Comparison of ENCODE assay signal across 18 mouse cellular contexts in the genomic region with DNA sequence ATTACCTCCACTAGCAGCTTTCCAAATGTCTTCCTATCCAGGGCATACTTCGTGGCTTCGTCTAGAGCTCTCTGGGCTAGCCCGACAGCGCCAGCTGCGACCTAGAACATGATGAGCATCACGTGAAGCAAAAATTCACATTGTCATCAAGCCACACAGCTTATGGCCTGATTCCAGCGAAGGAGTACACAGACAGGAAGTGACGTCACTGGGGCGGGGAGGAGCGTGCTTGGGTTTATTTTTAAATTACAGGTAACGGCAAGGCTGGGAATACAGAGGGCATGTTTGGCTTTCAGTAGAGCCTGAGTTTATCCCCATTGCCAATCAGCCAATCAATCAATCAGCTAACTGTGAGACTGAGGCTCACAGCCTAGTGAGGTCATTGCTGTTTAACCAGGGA. TPM values are rescaled to one million over a fixed set of nuclear protein-coding genes. Genes with fewer than 3 reads are reported as not detected.
DNase-seq lines count a peak whose midpoint lies in the region; ATAC-seq and TF ChIP-seq lines count a peak whose summit lies in the region.
"Had no signal": no experiment of that assay in that cellular context is flagged by ENCODE, and none has a peak within 500 bp of the region (broad histone marks: within the 10 kb centered on the region; RNA-seq: fewer than 3 reads in every experiment).

No protein-coding gene starts in this region.

- peak; percentile 38; the same call in 1 of the 2 replicates for ATAC-seq in frontal cortex, adult (ENCODE audit: low TSS enrichment)
- peak; percentile 60 for ATAC-seq in common myeloid progenitor, adult 5-6 weeks (replicated peaks; ENCODE audit: low read depth, poor library complexity, severe bottlenecking)
- ATAC-seq in megakaryocyte, adult 5-6 weeks (ENCODE audit: poor library complexity, severe bottlenecking): peak; percentile 30; the same call in 1 of the 2 replicates
- ATAC-seq: forebrain, embryonic 13.5 days had no signal

- no peak for TF ChIP-seq CTCF in left cerebral cortex, adult 2 months (IDR thresholded peaks at IDR 0.05)

- H3K27ac ChIP-seq in left cerebral cortex, adult 2 months: no peak overlapping the region
- H3K27ac ChIP-seq: embryonic facial prominence, embryonic 15.5 days; forebrain, embryonic 13.5 days; heart, embryonic 15.5 days; liver, embryonic 14.5 days; stomach, postnatal 0 days had no signal

- H3K4me3 ChIP-seq in left cerebral cortex, adult 2 months: no peak overlapping the region
- H3K4me3 ChIP-seq: embryonic facial prominence, embryonic 15.5 days; forebrain, embryonic 13.5 days; heart, embryonic 15.5 days had no signal

- intact Hi-C loops in left cerebral cortex, adult 2 months (cut with DNase I): no loop called here

- no peak for DNase-seq in frontal cortex, postnatal 10 days (ENCODE audit: low spot score in 2 of 2)
- peak; percentile 51 for DNase-seq in 416B (ENCODE audit: low read depth)
- DNase-seq in c-Kit-positive CD71-positive TER-119-positive erythroid progenitor cells, embryonic 14.5 days (ENCODE audit: low spot score): no peak
- no peak for DNase-seq in left cerebral cortex, adult 2 months (ENCODE audit: extremely low spot score in 1 of 2, low spot score in 2 of 2)
- no peak for DNase-seq in lung, postnatal 14 days
- DNase-seq: cerebellum, postnatal 10 days; embryo, embryonic 11 days; kidney, postnatal 4 days; lung, postnatal 10 days had no signal

RNA-seq across cellular contexts. Expression of gene Acadm, which starts 14.9 kb away (rescaled TPM):
- total RNA-seq in common myeloid progenitor, adult 5-6 weeks (2017): 253 and 277 TPM in 2 replicates
- 47.8 and 56.5 TPM in 2 replicates for total RNA-seq in megakaryocyte, adult 5-6 weeks (2015)
- 166 and 238 TPM in 2 replicates for total RNA-seq in megakaryocyte, adult 5-6 weeks (2017)
- total RNA-seq in left cerebral cortex, adult 2 months (2021): 10 to 100 TPM; 44.8 to 47.3 TPM

RNA-seq across cellular contexts. Expression of gene Rabggtb, which starts 16.7 kb away (rescaled TPM):
- total RNA-seq in common myeloid progenitor, adult 5-6 weeks (2017): 135 and 147 TPM in 2 replicates
- total RNA-seq in megakaryocyte, adult 5-6 weeks (2015): 46.1 and 63.0 TPM in 2 replicates
- 54.2 and 60.8 TPM in 2 replicates for total RNA-seq in megakaryocyte, adult 5-6 weeks (2017)
- total RNA-seq in left cerebral cortex, adult 2 months (2021): 10 to 100 TPM; 69.2 to 70.8 TPM

RNA-seq across cellular contexts. Expression of gene Msh4, which starts 23.6 kb away (rescaled TPM):
- total RNA-seq in common myeloid progenitor, adult 5-6 weeks (2017): 0.23 TPM in 1 of 2 replicates, not detected in the other
- total RNA-seq in megakaryocyte, adult 5-6 weeks (2015): 0.33 TPM in 1 of 2 replicates, not detected in the other
- total RNA-seq in megakaryocyte, adult 5-6 weeks (2017): 0.04 and 0.08 TPM in 2 replicates
- total RNA-seq in left cerebral cortex, adult 2 months (2021): under 1 TPM; 0.30 to 0.36 TPM
- total RNA-seq: monocyte, adult 5-6 weeks had no signal

RNA-seq across cellular contexts. Expression of gene Slc44a5, which starts 43.7 kb away (rescaled TPM):
- total RNA-seq in common myeloid progenitor, adult 5-6 weeks (2017): not detected in 2 replicates
- not detected in 2 replicates for total RNA-seq in megakaryocyte, adult 5-6 weeks (2015)
- not detected in 2 replicates for total RNA-seq in megakaryocyte, adult 5-6 weeks (2017)
- total RNA-seq in left cerebral cortex, adult 2 months (2021): 1 to 10 TPM; 9.0 to 9.3 TPM
- total RNA-seq: monocyte, adult 5-6 weeks had no signal
